Mouse (Mus musculus): ENCODE data around the gene Bcam. TPM values are rescaled to one million over a fixed set of nuclear protein-coding genes. Genes with fewer than 3 reads are reported as not detected.
A peak's percentile ranks its signal among the peaks of the same experiment; 100 is the strongest.

The Bcam gene
- total and polyA plus RNA-seq, 3 experiments, result 3.0 to 10.9 (median 4.8) TPM

DNA sequence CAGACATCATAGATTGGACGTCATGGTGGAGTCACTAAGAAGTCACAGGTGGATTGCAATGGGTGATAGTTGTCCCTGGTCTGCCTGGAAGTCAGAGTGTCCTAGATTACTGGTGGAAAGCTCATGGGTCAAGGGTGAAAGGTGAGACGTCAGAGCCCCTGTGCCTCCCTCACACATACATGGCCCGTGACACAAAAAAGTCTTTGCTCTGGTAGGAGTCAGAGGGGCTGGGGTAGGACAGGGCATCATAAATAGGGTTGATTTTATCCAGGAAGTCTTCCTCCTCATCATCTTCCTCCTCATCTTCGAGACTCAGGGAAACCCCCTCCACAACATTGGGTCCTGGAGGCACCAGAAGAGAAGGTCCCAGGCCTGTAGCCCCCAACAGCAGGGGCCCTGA lies 53.5 kb downstream of the Bcam start:
- no peak overlapping the region for H3K9ac ChIP-seq (ENCODE audit: insufficient read depth, low read depth)
- in situ Hi-C loops (cut with MboI; ENCODE audit: low pct_ligation_motif_present, low pct_unique_long_range_greater_than_20kb, low sequenced_read_pairs), result no loop called here

GRCm38 (mm10) chr7:19716822-19717221 lies 54.0 kb downstream of the Bcam start:
- peaks cover 17 to 25% of the 10 kb centered on the region in 2 experiments for H3K36me3 ChIP-seq (replicated peaks in 1 of 2; ENCODE audit: control insufficient read depth in 1 of 2, insufficient read depth in 1 of 2, low read length in 1 of 2)
- H3K4me3 ChIP-seq (replicated peaks in 1 of 3; ENCODE audit: low read depth in 2 of 3, low read length in 2 of 3, poor library complexity in 1 of 3), result peak overlapping the region in 2 of 3 experiments; percentile 52 to 64
- H3K9ac ChIP-seq (ENCODE audit: insufficient read depth, low read depth), result peak overlapping the region; percentile 69
- DNase-seq (ENCODE audit: extremely low read depth), result no peak
- H3K4me2 ChIP-seq (ENCODE audit: insufficient read depth, low read depth, poor library complexity, severe bottlenecking), result peak overlapping the region; percentile 81; the same call in 1 of the 2 replicates
- H3K9me3 ChIP-seq (replicated peaks; ENCODE audit: low read length), result peaks cover 9% of the 10 kb centered on the region
- in situ Hi-C loops (cut with MboI; ENCODE audit: low pct_ligation_motif_present, low pct_unique_long_range_greater_than_20kb, low sequenced_read_pairs) (no loop called here), dilution Hi-C loops (cut with MboI; ENCODE audit: extremely low pct_ligation_motif_present, extremely low pct_unique_long_range_greater_than_20kb, low sequenced_read_pairs) (no loop called here)
- H3K79me2 ChIP-seq (replicated peaks; ENCODE audit: control insufficient read depth, extremely low read depth, insufficient read depth, poor library complexity, severe bottlenecking), result peaks cover 18% of the 10 kb centered on the region
- TF ChIP-seq MYC (IDR thresholded peaks at IDR 0.05; ENCODE audit: low read depth, low read length), result no peak
- TF ChIP-seq MEF2A (IDR thresholded peaks at IDR 0.05; ENCODE audit: borderline replicate concordance, low read depth, low read length), result no peak
- TF ChIP-seq GABPA (IDR thresholded peaks at IDR 0.05; ENCODE audit: insufficient replicate concordance, low read depth, low read length), result no peak
- TF ChIP-seq RAD21 (IDR thresholded peaks at IDR 0.05; ENCODE audit: low read depth, low read length), result no peak
- TF ChIP-seq USF1 (IDR thresholded peaks at IDR 0.05; ENCODE audit: low read depth, low read length), result no peak
- no peak for TF ChIP-seq NELFE (IDR thresholded peaks at IDR 0.05; ENCODE audit: low read depth, low read length)
- no peak for TF ChIP-seq IRF4 (IDR thresholded peaks at IDR 0.05; ENCODE audit: low read depth, low read length)
- TF ChIP-seq JUND (conservative IDR thresholded peaks at IDR 0.05; ENCODE audit: low read depth, low read length), result no peak
- TF ChIP-seq UBTF (IDR thresholded peaks at IDR 0.05; ENCODE audit: low read depth, low read length), result no peak
- TF ChIP-seq EP300 (IDR thresholded peaks at IDR 0.05; ENCODE audit: low read length), result no peak
- TF ChIP-seq BHLHE40 (IDR thresholded peaks at IDR 0.05; ENCODE audit: low read depth, low read length), result no peak
- TF ChIP-seq USF2 (conservative IDR thresholded peaks at IDR 0.05; ENCODE audit: low read depth, low read length), result no peak
- no peak for TF ChIP-seq ELF1 (IDR thresholded peaks at IDR 0.05; ENCODE audit: low read depth, low read length)
- no peak for TF ChIP-seq MXI1 (IDR thresholded peaks at IDR 0.05; ENCODE audit: low read depth, low read length)
- TF ChIP-seq PAX5 (IDR thresholded peaks at IDR 0.05; ENCODE audit: low read length), result no peak
- no peak for TF ChIP-seq NRF1 (IDR thresholded peaks at IDR 0.05; ENCODE audit: low read depth, low read length)
- no peak for TF ChIP-seq MAX (IDR thresholded peaks at IDR 0.05; ENCODE audit: low read length)
- TF ChIP-seq MAFK (IDR thresholded peaks at IDR 0.05; ENCODE audit: insufficient replicate concordance, low read length), result no peak
- TF ChIP-seq POLR2AphosphoS2 (IDR thresholded peaks at IDR 0.05; ENCODE audit: low read depth, low read length), result no peak
- peaks cover 9 to 38% of the 10 kb centered on the region in 2 experiments; a peak in 3 of 4 replicates for H3K4me1 ChIP-seq (ENCODE audit: control insufficient read depth in 1 of 2, insufficient read depth in 2 of 2)
- peak overlapping the region; percentile 45 for H3K27ac ChIP-seq (ENCODE audit: insufficient read depth, low read depth)
- H3K27me3 ChIP-seq (replicated peaks), result no peaks in the 10 kb centered on the region

More for the DNA sequence above, 53.5 kb downstream of the Bcam start:
- dilution Hi-C loops (cut with MboI; ENCODE audit: extremely low pct_ligation_motif_present, extremely low pct_unique_long_range_greater_than_20kb, low sequenced_read_pairs), result no loop called here
- Histone ChIP-seq H3K4me1 (ENCODE audit: control insufficient read depth in 1 of 2, insufficient read depth in 2 of 2) (peaks cover 9 to 33% of the 10 kb centered on the region in 2 experiments; a peak in 3 of 4 replicates), H3K79me2 (replicated peaks; ENCODE audit: control insufficient read depth, extremely low read depth, insufficient read depth, poor library complexity, severe bottlenecking) (peaks cover 18% of the 10 kb centered on the region), H3K36me3 (replicated peaks in 1 of 2; ENCODE audit: control insufficient read depth in 1 of 2, insufficient read depth in 1 of 2, low read length in 1 of 2) (peaks cover 12 to 19% of the 10 kb centered on the region in 2 experiments), H3K4me2 (ENCODE audit: insufficient read depth, low read depth, poor library complexity, severe bottlenecking) (no peak overlapping the region), H3K4me3 (replicated peaks in 1 of 3; ENCODE audit: low read depth in 2 of 3, low read length in 2 of 3, poor library complexity in 1 of 3) (no peak overlapping the region), H3K9me3 (replicated peaks; ENCODE audit: low read length) (peaks cover 9% of the 10 kb centered on the region), H3K27me3 (replicated peaks) (no peaks in the 10 kb centered on the region), H3K27ac (ENCODE audit: insufficient read depth, low read depth) (no peak overlapping the region)
- no peak for DNase-seq (ENCODE audit: extremely low read depth)
- TF ChIP-seq ZNF384 (IDR thresholded peaks at IDR 0.05; ENCODE audit: low read depth, low read length) (no peak), EP300 (IDR thresholded peaks at IDR 0.05; ENCODE audit: low read length) (no peak), USF1 (IDR thresholded peaks at IDR 0.05; ENCODE audit: low read depth, low read length) (no peak), RAD21 (IDR thresholded peaks at IDR 0.05; ENCODE audit: low read depth, low read length) (no peak), CHD1 (IDR thresholded peaks at IDR 0.05; ENCODE audit: low read depth, low read length) (no peak), IRF4 (IDR thresholded peaks at IDR 0.05; ENCODE audit: low read depth, low read length) (no peak)

Measured in CH12.LX (cell line).